Mouse (Mus musculus) embryonic fibroblast, embryonic 13.5 days (primary cell): ENCODE measurements around the gene Tbcel. TPM values are rescaled to one million over a fixed set of nuclear protein-coding genes. Genes with fewer than 3 reads are reported as not detected.
A peak's percentile ranks its signal among the peaks of the same experiment; 100 is the strongest.

Experiments used
- H3K27ac ChIP-seq: 2 replicates; pipeline ENCODE4 v1.5.1; 2012; ENCODE audit warnings: low read length, control low read depth, inconsistent platforms; ENCODE audit not compliant: insufficient read depth
- H3K4me1 ChIP-seq: 2 replicates; pipeline ENCODE4 v1.6.1; 2011; ENCODE audit warnings: low read length; ENCODE audit not compliant: control insufficient read depth, insufficient read depth
- H3K4me3 ChIP-seq: 2 replicates; pipeline ENCODE4 v1.5.1; 2011; ENCODE audit warnings: mild to moderate bottlenecking, control low read depth, low read length; ENCODE audit not compliant: insufficient read depth
- CTCF ChIP-seq: IDR thresholded peaks from 2 replicates; pipeline ENCODE4 v1.5.1; 2011; ENCODE audit warnings: mild to moderate bottlenecking, control low read depth, low read length, moderate library complexity, borderline replicate concordance; ENCODE audit not compliant: insufficient read depth
- POLR2A ChIP-seq: IDR thresholded peaks from 2 replicates; pipeline ENCODE4 v1.6.1; 2011; ENCODE audit warnings: low read depth, mild to moderate bottlenecking, control low read depth, low read length, moderate library complexity
- polyA plus RNA-seq: library from polyadenylated mRNA; stranded (reverse); fragments of >200 nt; gene quantifications from 2 replicates; pipeline ENCODE4 v1.2.4, GENCODE M21; 2011; ENCODE audit warnings: low read depth; ENCODE audit not compliant: missing spikeins, insufficient read length

Tbcel gene
- polyA plus RNA-seq, result 21.2 TPM in 2 replicates

- TF ChIP-seq POLR2A, result no peak
- no peak for TF ChIP-seq CTCF
- H3K27ac ChIP-seq, result no peak within 1 kb of the TSS
- no peaks in the 10 kb centered on the region for H3K4me1 ChIP-seq
- H3K4me3 ChIP-seq, result no peak within 1 kb of the TSS
Measured at GRCm38 (mm10) chr9:42507709-42508108, at the start of gene Tbcel. Gene Tbcel (minus strand): TSS chr9:42507809.

GRCm38 (mm10) chr9:42555186-42555585 lies 47.6 kb upstream of the Tbcel start:
- TF ChIP-seq POLR2A (no peak), CTCF (no peak)
- Histone ChIP-seq H3K27ac (no peak overlapping the region), H3K4me3 (no peak overlapping the region), H3K4me1 (no peaks in the 10 kb centered on the region)

- Histone ChIP-seq H3K4me3 (no peak overlapping the region), H3K27ac (no peak overlapping the region), H3K4me1 (no peaks in the 10 kb centered on the region)
- TF ChIP-seq CTCF (peak; percentile 87), POLR2A (no peak)
Measured at GRCm38 (mm10) chr9:42550116-42550515, 42.5 kb upstream of the Tbcel start.

- TF ChIP-seq POLR2A, result no peak
- no peak for TF ChIP-seq CTCF
- Histone ChIP-seq H3K4me3 (no peak overlapping the region), H3K27ac (no peak overlapping the region), H3K4me1 (no peaks in the 10 kb centered on the region)
Measured at GRCm38 (mm10) chr9:42548981-42549380, 41.4 kb upstream of the Tbcel start.

GRCm38 (mm10) chr9:42544521-42544920 lies 36.9 kb upstream of the Tbcel start:
- no peak overlapping the region for H3K27ac ChIP-seq
- H3K4me3 ChIP-seq, result no peak overlapping the region
- H3K4me1 ChIP-seq, result no peaks in the 10 kb centered on the region
- TF ChIP-seq CTCF, result no peak
- no peak for TF ChIP-seq POLR2A

- Histone ChIP-seq H3K4me3 (no peak overlapping the region), H3K27ac (no peak overlapping the region)
Measured at GRCm38 (mm10) chr9:42533491-42533890, 25.9 kb upstream of the Tbcel start.

GRCm38 (mm10) chr9:42533041-42533440 lies 25.4 kb upstream of the Tbcel start:
- TF ChIP-seq CTCF (no peak), POLR2A (no peak)
- no peak overlapping the region for H3K4me3 ChIP-seq
- no peak overlapping the region for H3K27ac ChIP-seq
- H3K4me1 ChIP-seq, result peaks cover 8% of the 10 kb centered on the region; the same call in 1 of the 2 replicates

More at GRCm38 (mm10) chr9:42533491-42533890, 25.9 kb upstream of the Tbcel start:
- H3K4me1 ChIP-seq, result peaks cover 8% of the 10 kb centered on the region; the same call in 1 of the 2 replicates
- TF ChIP-seq POLR2A, result no peak
- TF ChIP-seq CTCF, result no peak

GRCm38 (mm10) chr9:42531951-42532350 lies 24.3 kb upstream of the Tbcel start:
- Histone ChIP-seq H3K4me1 (peaks cover 8% of the 10 kb centered on the region; the same call in 1 of the 2 replicates), H3K4me3 (no peak overlapping the region), H3K27ac (no peak overlapping the region)
- TF ChIP-seq CTCF, result no peak
- TF ChIP-seq POLR2A, result no peak

GRCm38 (mm10) chr9:42530221-42531152 lies 22.9 kb upstream of the Tbcel start:
- TF ChIP-seq POLR2A, result no peak
- Histone ChIP-seq H3K27ac (no peak overlapping the region), H3K4me1 (peaks cover 8% of the 10 kb centered on the region; the same call in 1 of the 2 replicates), H3K4me3 (no peak overlapping the region)

GRCm38 (mm10) chr9:42520587-42521084 lies 13.0 kb upstream of the Tbcel start:
- TF ChIP-seq CTCF (no peak), POLR2A (no peak)
- H3K27ac ChIP-seq, result no peak overlapping the region
- no peaks in the 10 kb centered on the region for H3K4me1 ChIP-seq
- H3K4me3 ChIP-seq, result no peak overlapping the region
